Mouse (Mus musculus) heart, postnatal 0 days (tissue): ENCODE measurements at regions not wholly inside any gene's neighbourhood (a gene's known extent, or its start where the extent isn't known, plus 50 kb on each side); places are given as distances from the start of the nearest gene placed in this dataset.

Experiments used
- ATAC-seq: fragments of 200-750 bp; cut with Nextera tagmentation; 2 replicates; pipeline ENCODE4 v1.8.0; 2017; ENCODE audit warnings: low read depth, moderate number of reproducible peaks, moderate library complexity; ENCODE audit not compliant: insufficient read depth
- DNase-seq: peaks from one replicate; pipeline ENCODE4 v3.0.0-alpha.2; 2016; ENCODE audit warnings: low spot score
- H3K27ac ChIP-seq: fragments of 300-500 bp; sonication (generic); 2 replicates; pipeline ENCODE4 v1.5.1; 2014; ENCODE audit warnings: low read depth, mild to moderate bottlenecking
- H3K27me3 ChIP-seq: fragments of 300-500 bp; sonication (generic); 2 replicates; pipeline ENCODE4 v1.6.1; 2014; ENCODE audit warnings: low read length, mixed read lengths; ENCODE audit not compliant: control insufficient read depth, insufficient read depth
- H3K36me3 ChIP-seq: fragments of 300-500 bp; sonication (generic); replicated peaks from 2 replicates; pipeline ENCODE4 v1.6.1; 2014; ENCODE audit warnings: low read length, mixed read lengths; ENCODE audit not compliant: control insufficient read depth, insufficient read depth
- H3K4me1 ChIP-seq: fragments of 300-500 bp; sonication (generic); 2 replicates; pipeline ENCODE4 v1.6.1; 2014; ENCODE audit warnings: antibody characterized with exemption; ENCODE audit not compliant: control insufficient read depth, insufficient read depth
- H3K4me2 ChIP-seq: fragments of 300-500 bp; sonication (generic); 2 replicates; pipeline ENCODE4 v1.6.1; 2014; ENCODE audit warnings: low read depth, mild to moderate bottlenecking, low read length, moderate library complexity
- H3K4me3 ChIP-seq: fragments of 300-500 bp; sonication (generic); 2 replicates; pipeline ENCODE4 v1.5.1; 2014; ENCODE audit warnings: low read depth, low read length
- H3K9ac ChIP-seq: fragments of 300-500 bp; sonication (generic); replicated peaks from 2 replicates; pipeline ENCODE4 v1.6.1; 2014; ENCODE audit warnings: low read depth, low read length, mixed read lengths
- H3K9me3 ChIP-seq: fragments of 300-500 bp; sonication (generic); replicated peaks from 2 replicates; pipeline ENCODE4 v1.6.1; 2016; ENCODE audit warnings: low read length; ENCODE audit not compliant: control insufficient read depth
- CTCF ChIP-seq: IDR thresholded peaks from 2 replicates; pipeline ENCODE4 v1.5.1; 2016; ENCODE audit warnings: antibody characterized with exemption, control low read depth, low read depth
- EP300 ChIP-seq: IDR thresholded peaks from 2 replicates; pipeline ENCODE4 v1.6.1; 2016; ENCODE audit warnings: antibody characterized with exemption, low read depth
- WGBS: fragments of 180-500 bp; shearing (Covaris S2); extraction: QIAGEN DNeasy Blood & Tissue Kit; methylation state at CpG from one replicate; pipeline ENCODE4 v1.1.7; 2014; 5-methylcytosine and 5-hydroxymethylcytosine counted together

GRCm38 (mm10) chr5:91892338-91892737 is 70.5 kb downstream of the Rchy1 start:
- Histone ChIP-seq H3K4me1 (no peaks in the 10 kb centered on the region), H3K36me3 (no peaks in the 10 kb centered on the region), H3K27me3 (no peaks in the 10 kb centered on the region), H3K9me3 (no peaks in the 10 kb centered on the region), H3K4me2 (no peak overlapping the region), H3K4me3 (no peak overlapping the region), H3K9ac (no peak overlapping the region), H3K27ac (no peak overlapping the region)
- WGBS, result 78% methylated on average over 2 of the region's 2 CpGs
- ATAC-seq (no peak), DNase-seq (no peak)
- no peak for TF ChIP-seq CTCF
- no peak for TF ChIP-seq EP300

- Histone ChIP-seq H3K36me3 (no peaks in the 10 kb centered on the region), H3K4me2 (no peak overlapping the region), H3K27me3 (no peaks in the 10 kb centered on the region), H3K4me1 (no peaks in the 10 kb centered on the region), H3K27ac (no peak overlapping the region), H3K9ac (no peak overlapping the region), H3K4me3 (no peak overlapping the region), H3K9me3 (peaks cover 7% of the 10 kb centered on the region; the same call in 1 of the 2 replicates)
- WGBS, result 70% methylated on average over 1 of the region's 1 CpGs
- DNase-seq (no peak), ATAC-seq (no peak)
- TF ChIP-seq CTCF, result no peak
- no peak for TF ChIP-seq EP300
Observed at GRCm38 (mm10) chr5:91881771-91882170, 81.1 kb downstream of the Rchy1 start.

GRCm38 (mm10) chr5:91880231-91880630 is 82.6 kb downstream of the Rchy1 start:
- H3K27me3 ChIP-seq, result no peaks in the 10 kb centered on the region
- TF ChIP-seq CTCF (no peak), EP300 (no peak)
- H3K27ac ChIP-seq, result no peak overlapping the region
- no peak overlapping the region for H3K4me3 ChIP-seq
- H3K36me3 ChIP-seq, result no peaks in the 10 kb centered on the region
- 84% methylated on average over 3 of the region's 3 CpGs for WGBS
- H3K9me3 ChIP-seq, result peaks cover 7% of the 10 kb centered on the region; the same call in 1 of the 2 replicates
- H3K4me1 ChIP-seq, result no peaks in the 10 kb centered on the region
- no peak overlapping the region for H3K4me2 ChIP-seq
- ATAC-seq (no peak), DNase-seq (no peak)
- H3K9ac ChIP-seq, result no peak overlapping the region

GRCm38 (mm10) chr5:91878627-91879026 is 84.2 kb downstream of the Rchy1 start:
- Histone ChIP-seq H3K4me3 (no peak overlapping the region), H3K27ac (no peak overlapping the region), H3K4me1 (no peaks in the 10 kb centered on the region), H3K36me3 (no peaks in the 10 kb centered on the region), H3K27me3 (no peaks in the 10 kb centered on the region), H3K9me3 (peaks cover 7% of the 10 kb centered on the region; the same call in 1 of the 2 replicates), H3K4me2 (no peak overlapping the region), H3K9ac (no peak overlapping the region)
- DNase-seq, result no peak
- no peak for TF ChIP-seq CTCF
- TF ChIP-seq EP300, result no peak
- no peak for ATAC-seq
- 79% methylated on average over 11 of the region's 11 CpGs for WGBS

GRCm38 (mm10) chr5:91876682-91877031 is 86.2 kb downstream of the Rchy1 start:
- H3K27me3 ChIP-seq, result no peaks in the 10 kb centered on the region
- no peaks in the 10 kb centered on the region for H3K9me3 ChIP-seq
- 70% methylated on average over 2 of the region's 2 CpGs for WGBS
- peak; percentile 9; the same call in 1 of the 2 replicates for TF ChIP-seq CTCF
- no peak for TF ChIP-seq EP300
- no peak overlapping the region for H3K27ac ChIP-seq
- H3K4me3 ChIP-seq, result no peak overlapping the region
- no peaks in the 10 kb centered on the region for H3K36me3 ChIP-seq
- no peak overlapping the region for H3K4me2 ChIP-seq
- H3K4me1 ChIP-seq, result no peaks in the 10 kb centered on the region
- no peak for ATAC-seq
- no peak for DNase-seq
- H3K9ac ChIP-seq, result no peak overlapping the region

GRCm38 (mm10) chr5:91875875-91876681 is 86.8 kb downstream of the Rchy1 start:
- no peak overlapping the region for H3K4me3 ChIP-seq
- WGBS, result 83% methylated on average over 10 of the region's 10 CpGs
- no peaks in the 10 kb centered on the region for H3K9me3 ChIP-seq
- TF ChIP-seq CTCF (no peak), EP300 (no peak)
- DNase-seq (no peak), ATAC-seq (no peak)
- no peak overlapping the region for H3K27ac ChIP-seq
- no peaks in the 10 kb centered on the region for H3K36me3 ChIP-seq
- no peaks in the 10 kb centered on the region for H3K27me3 ChIP-seq
- no peak overlapping the region for H3K4me2 ChIP-seq
- no peak overlapping the region for H3K9ac ChIP-seq
- H3K4me1 ChIP-seq, result no peaks in the 10 kb centered on the region
